Mouse (Mus musculus) heart, postnatal 0 days (tissue): Measurements from ENCODE around the gene Ephb1. TPM values are rescaled to one million over a fixed set of nuclear protein-coding genes. Genes with fewer than 3 reads are reported as not detected.

Experiments
- ATAC-seq: fragments of 200-750 bp; cut with Nextera tagmentation; 2 replicates; pipeline ENCODE4 v1.8.0; 2017; ENCODE audit warnings: low read depth, moderate number of reproducible peaks, moderate library complexity; ENCODE audit not compliant: insufficient read depth
- DNase-seq: peaks from one replicate; pipeline ENCODE4 v3.0.0-alpha.2; 2016; ENCODE audit warnings: low spot score
- H3K27ac ChIP-seq: fragments of 300-500 bp; sonication (generic); 2 replicates; pipeline ENCODE4 v1.5.1; 2014; ENCODE audit warnings: low read depth, mild to moderate bottlenecking
- H3K27me3 ChIP-seq: fragments of 300-500 bp; sonication (generic); 2 replicates; pipeline ENCODE4 v1.6.1; 2014; ENCODE audit warnings: low read length, mixed read lengths; ENCODE audit not compliant: control insufficient read depth, insufficient read depth
- H3K36me3 ChIP-seq: fragments of 300-500 bp; sonication (generic); replicated peaks from 2 replicates; pipeline ENCODE4 v1.6.1; 2014; ENCODE audit warnings: low read length, mixed read lengths; ENCODE audit not compliant: control insufficient read depth, insufficient read depth
- H3K4me1 ChIP-seq: fragments of 300-500 bp; sonication (generic); 2 replicates; pipeline ENCODE4 v1.6.1; 2014; ENCODE audit warnings: antibody characterized with exemption; ENCODE audit not compliant: control insufficient read depth, insufficient read depth
- H3K4me2 ChIP-seq: fragments of 300-500 bp; sonication (generic); 2 replicates; pipeline ENCODE4 v1.6.1; 2014; ENCODE audit warnings: low read depth, mild to moderate bottlenecking, low read length, moderate library complexity
- H3K4me3 ChIP-seq: fragments of 300-500 bp; sonication (generic); 2 replicates; pipeline ENCODE4 v1.5.1; 2014; ENCODE audit warnings: low read depth, low read length
- H3K9ac ChIP-seq: fragments of 300-500 bp; sonication (generic); replicated peaks from 2 replicates; pipeline ENCODE4 v1.6.1; 2014; ENCODE audit warnings: low read depth, low read length, mixed read lengths
- H3K9me3 ChIP-seq: fragments of 300-500 bp; sonication (generic); replicated peaks from 2 replicates; pipeline ENCODE4 v1.6.1; 2016; ENCODE audit warnings: low read length; ENCODE audit not compliant: control insufficient read depth
- CTCF ChIP-seq: IDR thresholded peaks from 2 replicates; pipeline ENCODE4 v1.5.1; 2016; ENCODE audit warnings: antibody characterized with exemption, control low read depth, low read depth
- EP300 ChIP-seq: IDR thresholded peaks from 2 replicates; pipeline ENCODE4 v1.6.1; 2016; ENCODE audit warnings: antibody characterized with exemption, low read depth
- WGBS: fragments of 180-500 bp; shearing (Covaris S2); extraction: QIAGEN DNeasy Blood & Tissue Kit; methylation state at CpG from one replicate; pipeline ENCODE4 v1.1.7; 2014; 5-methylcytosine and 5-hydroxymethylcytosine counted together
- polyA plus RNA-seq: library from polyadenylated mRNA; unstranded; fragments of >200 nt; fragmentation: Nextera tagmentation; extraction: Ambion mirVana; gene quantifications from 2 replicates; pipeline ENCODE4 v1.2.1, GENCODE M21; 2015
- total RNA-seq: library from RNA; depleted of rRNA; stranded (reverse); fragments of >200 nt; gene quantifications from 2 replicates; pipeline ENCODE4 v1.2.3, GENCODE M21; 2014; ENCODE audit warnings: low replicate concordance

The Ephb1 gene
- total and polyA plus RNA-seq, 2 experiments from 2014 or later, result 0.96 to 2.1 TPM

GRCm38 (mm10) chr9:102369141-102369540, 14.6 kb upstream of the Ephb1 start:
- Histone ChIP-seq H3K4me3 (no peak overlapping the region), H3K9ac (no peak overlapping the region), H3K36me3 (no peaks in the 10 kb centered on the region), H3K27ac (no peak overlapping the region), H3K27me3 (no peaks in the 10 kb centered on the region), H3K4me1 (no peaks in the 10 kb centered on the region), H3K4me2 (no peak overlapping the region), H3K9me3 (no peaks in the 10 kb centered on the region)
- TF ChIP-seq EP300, result no peak
- peak; percentile 15; the same call in 1 of the 2 replicates for TF ChIP-seq CTCF
- WGBS, result 77% methylated on average over 3 of the region's 3 CpGs
- no peak for DNase-seq
- no peak for ATAC-seq

GRCm38 (mm10) chr9:102367796-102368195, 13.3 kb upstream of the Ephb1 start:
- no peak overlapping the region for H3K27ac ChIP-seq
- no peak for ATAC-seq
- no peaks in the 10 kb centered on the region for H3K9me3 ChIP-seq
- no peak overlapping the region for H3K9ac ChIP-seq
- WGBS, result 83% methylated on average over 2 of the region's 2 CpGs
- no peaks in the 10 kb centered on the region for H3K36me3 ChIP-seq
- TF ChIP-seq EP300, result no peak
- no peak for TF ChIP-seq CTCF
- H3K4me2 ChIP-seq, result no peak overlapping the region
- H3K4me1 ChIP-seq, result no peaks in the 10 kb centered on the region
- no peak overlapping the region for H3K4me3 ChIP-seq
- H3K27me3 ChIP-seq, result no peaks in the 10 kb centered on the region
- DNase-seq, result no peak

DNA sequence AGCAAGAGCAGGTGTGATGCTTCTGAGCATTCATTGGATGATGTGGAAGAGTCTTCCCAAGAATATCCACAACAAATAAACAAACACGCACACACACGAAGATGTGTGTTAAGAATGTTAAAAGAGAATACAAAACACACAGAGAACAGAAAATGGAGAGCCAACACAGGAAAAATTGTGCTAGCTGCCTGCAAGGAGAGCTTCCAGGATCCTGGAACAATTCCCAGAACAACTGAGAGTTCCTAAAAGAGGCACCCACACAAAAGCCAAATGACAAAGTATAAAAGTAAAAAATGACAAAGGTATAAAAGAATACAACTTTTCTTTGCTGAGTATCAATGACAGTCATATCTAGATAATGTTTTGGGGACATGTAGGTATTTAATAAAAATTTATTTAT, 11.0 kb upstream of the Ephb1 start:
- TF ChIP-seq CTCF (no peak), EP300 (no peak)
- H3K9ac ChIP-seq, result no peak overlapping the region
- H3K36me3 ChIP-seq, result no peaks in the 10 kb centered on the region
- no peaks in the 10 kb centered on the region for H3K27me3 ChIP-seq
- H3K4me2 ChIP-seq, result no peak overlapping the region
- WGBS, result 86% methylated on average over 2 of the region's 2 CpGs
- ATAC-seq (no peak), DNase-seq (no peak)
- no peak overlapping the region for H3K4me3 ChIP-seq
- H3K27ac ChIP-seq, result no peak overlapping the region
- no peaks in the 10 kb centered on the region for H3K9me3 ChIP-seq
- H3K4me1 ChIP-seq, result no peaks in the 10 kb centered on the region

GRCm38 (mm10) chr9:102359311-102359710, 4.8 kb upstream of the Ephb1 start:
- 82% methylated on average over 6 of the region's 6 CpGs for WGBS
- Histone ChIP-seq H3K9me3 (no peaks in the 10 kb centered on the region), H3K4me3 (no peak overlapping the region), H3K27me3 (peaks cover 35% of the 10 kb centered on the region), H3K36me3 (no peaks in the 10 kb centered on the region), H3K27ac (no peak overlapping the region), H3K4me2 (no peak overlapping the region), H3K4me1 (no peaks in the 10 kb centered on the region), H3K9ac (no peak overlapping the region)
- DNase-seq, result no peak
- TF ChIP-seq CTCF, result no peak
- ATAC-seq, result no peak

GRCm38 (mm10) chr9:102358711-102359110, 4.2 kb upstream of the Ephb1 start:
- DNase-seq (no peak), ATAC-seq (no peak)
- WGBS, result 65% methylated on average over 3 of the region's 3 CpGs
- no peak overlapping the region for H3K27ac ChIP-seq
- no peaks in the 10 kb centered on the region for H3K36me3 ChIP-seq
- no peak for TF ChIP-seq CTCF
- no peak for TF ChIP-seq EP300
- no peak overlapping the region for H3K4me3 ChIP-seq
- no peaks in the 10 kb centered on the region for H3K9me3 ChIP-seq
- no peak overlapping the region for H3K9ac ChIP-seq
- peaks cover 41% of the 10 kb centered on the region for H3K27me3 ChIP-seq
- H3K4me1 ChIP-seq, result no peaks in the 10 kb centered on the region
- H3K4me2 ChIP-seq, result no peak overlapping the region

- Histone ChIP-seq H3K36me3 (no peaks in the 10 kb centered on the region), H3K4me3 (no peak overlapping the region), H3K4me1 (peaks cover 5% of the 10 kb centered on the region; the same call in 1 of the 2 replicates), H3K9ac (no peak overlapping the region), H3K27me3 (peaks cover 48% of the 10 kb centered on the region), H3K4me2 (no peak overlapping the region), H3K9me3 (no peaks in the 10 kb centered on the region), H3K27ac (no peak overlapping the region)
- no peak for ATAC-seq
- WGBS, result 75% methylated on average over 6 of the region's 6 CpGs
- no peak for TF ChIP-seq CTCF
- no peak for TF ChIP-seq EP300
- no peak for DNase-seq
These were observed 3.5 kb upstream of the Ephb1 start for GRCm38 (mm10) chr9:102358011-102358410.
